In genomic region chr11:46449461-46450080, GRCm38 (mm10) we compare ENCODE assay signal across 37 mouse cellular contexts. TPM values are rescaled to one million over a fixed set of nuclear protein-coding genes. Genes with fewer than 3 reads are reported as not detected.
DNase-seq lines count a peak whose midpoint lies in the region; ATAC-seq and TF ChIP-seq lines count a peak whose summit lies in the region.
"Had no signal": no experiment of that assay in that cellular context is flagged by ENCODE, and none has a peak within 500 bp of the region (broad histone marks: within the 10 kb centered on the region; RNA-seq: fewer than 3 reads in every experiment).

No protein-coding gene starts in this region.

- no peak overlapping the region for H3K4me2 ChIP-seq in midbrain, embryonic 13.5 days (replicated peaks)
- H3K4me2 ChIP-seq: embryonic facial prominence, embryonic 13.5 days; forebrain, embryonic 13.5 days; hindbrain, embryonic 15.5 days; intestine, embryonic 15.5 days; midbrain, embryonic 12.5 days had no signal

- no peak overlapping the region for H3K9ac ChIP-seq in midbrain, embryonic 13.5 days (replicated peaks)
- H3K9ac ChIP-seq: embryonic facial prominence, embryonic 13.5 days; forebrain, embryonic 13.5 days; hindbrain, embryonic 15.5 days; intestine, embryonic 15.5 days; midbrain, embryonic 12.5 days had no signal

- H3K4me3 ChIP-seq in gastrocnemius, adult 2 months, result no peak overlapping the region
- H3K4me3 ChIP-seq in midbrain, embryonic 13.5 days (replicated peaks), result no peak overlapping the region
- H3K4me3 ChIP-seq in midbrain, embryonic 10.5 days, result no peak overlapping the region
- H3K4me3 ChIP-seq: embryonic facial prominence, embryonic 13.5 days; erythroblast, embryonic 14.5 days; forebrain, embryonic 13.5 days; hindbrain, embryonic 15.5 days; intestine, embryonic 15.5 days; midbrain, embryonic 12.5 days had no signal

- intact Hi-C loops in gastrocnemius, adult 2 months (cut with DNase I), result no loop called here
- intact Hi-C loops in left cerebral cortex, postnatal 36 days (cut with DNase I), result no loop called here

- no peaks in the 10 kb centered on the region for H3K4me1 ChIP-seq in midbrain, embryonic 13.5 days (replicated peaks)
- H3K4me1 ChIP-seq in midbrain, embryonic 10.5 days, result no peaks in the 10 kb centered on the region
- H3K4me1 ChIP-seq: embryonic facial prominence, embryonic 13.5 days; forebrain, embryonic 13.5 days; hindbrain, embryonic 15.5 days; intestine, embryonic 15.5 days; midbrain, embryonic 12.5 days had no signal

- no peaks in the 10 kb centered on the region for H3K36me3 ChIP-seq in midbrain, embryonic 13.5 days
- no peaks in the 10 kb centered on the region for H3K36me3 ChIP-seq in midbrain, embryonic 10.5 days
- H3K36me3 ChIP-seq: embryonic facial prominence, embryonic 13.5 days; hindbrain, embryonic 15.5 days; intestine, embryonic 15.5 days; midbrain, embryonic 12.5 days had no signal

- DNase-seq in gastrocnemius, adult 2 months, result no peak
- no peak for DNase-seq in gastrocnemius, postnatal 10 days
- DNase-seq in midbrain, embryonic 10.5 days (ENCODE audit: low spot score), result no peak
- DNase-seq in left cerebral cortex, postnatal 36 days (ENCODE audit: low spot score in 2 of 2), result no peak
- no peak for DNase-seq in spleen, postnatal 4 days (ENCODE audit: low spot score in 2 of 2)
- DNase-seq: adrenal gland, adult 2 months; cerebellum, adult 11-12 months; cerebellum, postnatal 25 days; embryo, embryonic 11 days; kidney, adult 8-10 months; kidney, postnatal 14 days; lung, postnatal 4 days; right cerebral cortex, postnatal 14 days; thymus, postnatal 36 days had no signal

- H3K27me3 ChIP-seq in midbrain, embryonic 13.5 days, result no peaks in the 10 kb centered on the region
- H3K27me3 ChIP-seq in midbrain, embryonic 10.5 days (ENCODE audit: low read depth, poor library complexity, severe bottlenecking), result no peaks in the 10 kb centered on the region
- H3K27me3 ChIP-seq: embryonic facial prominence, embryonic 13.5 days; forebrain, embryonic 13.5 days; hindbrain, embryonic 15.5 days; intestine, embryonic 15.5 days; midbrain, embryonic 12.5 days; Patski had no signal

- H3K9me3 ChIP-seq in midbrain, embryonic 13.5 days, result no peaks in the 10 kb centered on the region
- H3K9me3 ChIP-seq in midbrain, embryonic 10.5 days (replicated peaks), result no peaks in the 10 kb centered on the region
- H3K9me3 ChIP-seq: embryonic facial prominence, embryonic 13.5 days; forebrain, embryonic 13.5 days; G1E; hindbrain, embryonic 15.5 days; intestine, embryonic 15.5 days; midbrain, embryonic 12.5 days had no signal

- peak overlapping the region; percentile 28; the same call in 1 of the 2 replicates for H3K27ac ChIP-seq in gastrocnemius, adult 2 months
- H3K27ac ChIP-seq in midbrain, embryonic 13.5 days, result no peak overlapping the region
- no peak overlapping the region for H3K27ac ChIP-seq in midbrain, embryonic 10.5 days (replicated peaks)
- H3K27ac ChIP-seq: embryonic facial prominence, embryonic 13.5 days; forebrain, embryonic 13.5 days; hindbrain, embryonic 15.5 days; intestine, embryonic 15.5 days; midbrain, embryonic 12.5 days had no signal

- WGBS in midbrain, embryonic 13.5 days, result 83% methylated on average over 11 of the region's 11 CpGs
- WGBS in midbrain, embryonic 10.5 days, result 87% methylated on average over 11 of the region's 11 CpGs

- 0 out of 2 replicates have a peak, but pooled peaks have one; percentile 50 for ATAC-seq in midbrain, embryonic 13.5 days
- peak; percentile 47 for ATAC-seq in megakaryocyte progenitor cell, adult 5-6 weeks (replicated peaks; ENCODE audit: poor library complexity)
- ATAC-seq: forebrain, embryonic 13.5 days; intestine, embryonic 15.5 days; Patski had no signal

- TF ChIP-seq CTCF in gastrocnemius, adult 2 months (IDR thresholded peaks at IDR 0.05), result no peak

RNA-seq across cellular contexts. Expression of gene Havcr2, which starts 5.2 kb away (rescaled TPM):
- total RNA-seq in gastrocnemius, adult 2 months (2021), result under 1 TPM in 1 of 2 experiments, not detected in 1; 0.17 TPM
- total RNA-seq in gastrocnemius, postnatal 10 days (2021), result under 1 TPM; 0.12 to 0.23 TPM
- 0.08 and 0.11 TPM in 2 replicates for polyA plus RNA-seq in midbrain, embryonic 13.5 days (2015; fragmentation: Nextera tagmentation; extraction: Ambion mirVana)
- polyA plus RNA-seq in midbrain, embryonic 10.5 days (2016; fragmentation: Nextera tagmentation; extraction: Ambion mirVana), result 0.04 and 0.14 TPM in 2 replicates
- 0.07 and 0.27 TPM in 2 replicates for total RNA-seq in megakaryocyte progenitor cell, adult 5-6 weeks (2015)
- total RNA-seq in megakaryocyte progenitor cell, adult 5-6 weeks (2017), result 0.54 and 0.92 TPM in 2 replicates
- total RNA-seq in left cerebral cortex, postnatal 36 days (2021), result 1 to 10 TPM; 2.5 to 2.6 TPM
- polyA plus RNA-seq: embryonic facial prominence, embryonic 13.5 days; erythroblast, embryonic 14.5 days; Patski; stomach, embryonic 14.5 days had no signal

RNA-seq across cellular contexts. Expression of gene Med7, which starts 12.8 kb away (rescaled TPM):
- 10 to 100 TPM; 14.5 to 20.0 TPM for total RNA-seq in gastrocnemius, adult 2 months (2021)
- 10 to 100 TPM; 17.4 to 18.4 TPM for total RNA-seq in gastrocnemius, postnatal 10 days (2021)
- polyA plus RNA-seq in midbrain, embryonic 13.5 days (2015; fragmentation: Nextera tagmentation; extraction: Ambion mirVana), result 81.3 and 83.7 TPM in 2 replicates
- 95.2 and 97.2 TPM in 2 replicates for polyA plus RNA-seq in midbrain, embryonic 10.5 days (2016; fragmentation: Nextera tagmentation; extraction: Ambion mirVana)
- total RNA-seq in megakaryocyte progenitor cell, adult 5-6 weeks (2015), result 63.6 and 72.4 TPM in 2 replicates
- 16.2 and 27.1 TPM in 2 replicates for total RNA-seq in megakaryocyte progenitor cell, adult 5-6 weeks (2017)
- total RNA-seq in left cerebral cortex, postnatal 36 days (2021), result 10 to 100 TPM; 26.4 to 28.8 TPM

RNA-seq across cellular contexts. Expression of gene Fam71b, which starts 53.2 kb away (rescaled TPM):
- total RNA-seq in gastrocnemius, adult 2 months (2021), result not detected
- not detected for total RNA-seq in gastrocnemius, postnatal 10 days (2021)
- polyA plus RNA-seq in midbrain, embryonic 13.5 days (2015; fragmentation: Nextera tagmentation; extraction: Ambion mirVana), result not detected in 2 replicates
- not detected in 2 replicates for polyA plus RNA-seq in midbrain, embryonic 10.5 days (2016; fragmentation: Nextera tagmentation; extraction: Ambion mirVana)
- total RNA-seq in megakaryocyte progenitor cell, adult 5-6 weeks (2015), result not detected in 2 replicates
- not detected in 2 replicates for total RNA-seq in megakaryocyte progenitor cell, adult 5-6 weeks (2017)
- not detected for total RNA-seq in left cerebral cortex, postnatal 36 days (2021)
- total RNA-seq: adrenal gland, adult 2 months; adrenal gland, postnatal 4 days; gastrocnemius, adult 8-10 months; heart, adult 18-20 months; heart, postnatal 14 days; layer of hippocampus, adult 18-20 months; layer of hippocampus, postnatal 14 days; left cerebral cortex, adult 8-10 months; liver, adult 2 months had no signal
- polyA plus RNA-seq: adrenal gland, adult 2 months; embryonic facial prominence, embryonic 13.5 days; erythroblast, embryonic 14.5 days; forebrain, embryonic 13.5 days; frontal cortex, adult 2 months; G1E; hindbrain, embryonic 15.5 days; intestine, embryonic 15.5 days; limb, embryonic 11.5 days; liver, adult 2 months; lung, embryonic 16.5 days; midbrain, embryonic 12.5 days; neural tube, embryonic 11.5 days; Patski; stomach, embryonic 14.5 days had no signal
